Mouse (Mus musculus) heart, postnatal 4 days (tissue): ENCODE data around the gene Hesx1. TPM values are rescaled to one million over a fixed set of nuclear protein-coding genes. Genes with fewer than 3 reads are reported as not detected.
A peak's percentile ranks its signal among the peaks of the same experiment; 100 is the strongest.

Source experiments
- DNase-seq: peaks from one replicate; pipeline ENCODE4 v3.0.0; 2021
- total RNA-seq, 2 experiments: library from RNA; stranded (reverse); gene quantifications; 2 replicates each; pipeline ENCODE4 v1.2.3; 2021

Hesx1 gene
- total RNA-seq, 2 experiments from 2014 or later: 0.23 TPM; not detected in 1

- no peak for DNase-seq
Measured at GRCm38 (mm10) chr14:27017936-27018335, 23.7 kb downstream of the Hesx1 start.

GRCm38 (mm10) chr14:27019850-27020249, 25.6 kb downstream of the Hesx1 start:
- DNase-seq: peak; percentile 22

- DNase-seq: peak; percentile 78
Measured at GRCm38 (mm10) chr14:27022876-27023275, 28.7 kb downstream of the Hesx1 start.

GRCm38 (mm10) chr14:27024664-27025063, 30.4 kb downstream of the Hesx1 start:
- no peak for DNase-seq

GRCm38 (mm10) chr14:27029771-27030173, 35.6 kb downstream of the Hesx1 start:
- DNase-seq: peak; percentile 49

- DNase-seq: peak; percentile 88
Measured at GRCm38 (mm10) chr14:27031142-27031541, 36.9 kb downstream of the Hesx1 start.

GRCm38 (mm10) chr14:27037513-27037912, 43.3 kb downstream of the Hesx1 start:
- no peak for DNase-seq

GRCm38 (mm10) chr14:27038783-27039182, 44.6 kb downstream of the Hesx1 start, which contains the start of gene Il17rd:
TSS of gene Il17rd (plus strand) at chr14:27038941.
- peak; percentile 93 for DNase-seq

GRCm38 (mm10) chr14:27039281-27040248, 45.3 kb downstream of the Hesx1 start:
- peak; percentile 55 for DNase-seq

GRCm38 (mm10) chr14:27040451-27040850, 46.2 kb downstream of the Hesx1 start:
- no peak for DNase-seq

GRCm38 (mm10) chr14:27042280-27042983, 48.2 kb downstream of the Hesx1 start:
- no peak for DNase-seq

- DNase-seq: no peak
Measured at GRCm38 (mm10) chr14:27043416-27043815, 49.2 kb downstream of the Hesx1 start.

- peak; percentile 37 for DNase-seq
Measured at GRCm38 (mm10) chr14:27044221-27044966, 50.2 kb downstream of the Hesx1 start.

GRCm38 (mm10) chr14:27044967-27045361, 50.7 kb downstream of the Hesx1 start:
- peak; percentile 35 for DNase-seq

- DNase-seq: no peak
Measured at GRCm38 (mm10) chr14:27048231-27048956, 54.2 kb downstream of the Hesx1 start.

- DNase-seq: no peak
Measured at GRCm38 (mm10) chr14:27050043-27050442, 55.8 kb downstream of the Hesx1 start.

GRCm38 (mm10) chr14:27050560-27051510, 56.6 kb downstream of the Hesx1 start:
- DNase-seq: no peak

GRCm38 (mm10) chr14:27051511-27051895, 57.3 kb downstream of the Hesx1 start:
- no peak for DNase-seq
